ENCODE assay signal across 8 mouse cellular contexts in the genomic region with DNA sequence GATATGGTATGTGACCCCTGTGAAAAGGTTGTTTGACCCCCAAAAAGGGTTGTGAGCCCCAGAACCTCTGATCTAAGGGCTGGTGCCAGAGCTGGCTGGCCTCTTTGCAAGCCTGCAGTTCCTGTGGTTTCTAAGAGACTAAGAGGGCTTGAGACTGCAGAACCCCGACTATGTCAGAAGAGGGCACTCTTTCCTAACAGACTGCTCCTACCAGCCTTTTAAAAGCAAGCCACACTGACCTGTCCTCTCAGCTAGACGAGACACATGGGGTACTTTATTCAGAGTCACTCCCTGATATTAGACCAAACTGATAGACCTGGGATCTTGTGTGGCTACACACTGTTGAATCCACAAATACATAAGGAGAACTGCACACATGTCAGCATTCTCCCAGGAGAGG. TPM values are rescaled to one million over a fixed set of nuclear protein-coding genes. Genes with fewer than 3 reads are reported as not detected.
DNase-seq lines count a peak whose midpoint lies in the region; ATAC-seq and TF ChIP-seq lines count a peak whose summit lies in the region.
"Had no signal": no experiment of that assay in that cellular context is flagged by ENCODE, and none has a peak within 500 bp of the region (broad histone marks: within the 10 kb centered on the region; RNA-seq: fewer than 3 reads in every experiment).

No protein-coding gene starts in this region.

- no peak overlapping the region for H3K4me3 ChIP-seq in midbrain, embryonic 10.5 days
- H3K4me3 ChIP-seq in midbrain, embryonic 13.5 days (replicated peaks) = no peak overlapping the region
- no peak overlapping the region for H3K4me3 ChIP-seq in hindbrain, postnatal 0 days (ENCODE audit: low read length)
- H3K4me3 ChIP-seq: heart, embryonic 13.5 days had no signal

- no peak overlapping the region for H3K9ac ChIP-seq in midbrain, embryonic 13.5 days (replicated peaks)
- H3K9ac ChIP-seq in hindbrain, postnatal 0 days (replicated peaks; ENCODE audit: low read length) = no peak overlapping the region
- H3K9ac ChIP-seq: heart, embryonic 13.5 days had no signal

- no peaks in the 10 kb centered on the region for H3K36me3 ChIP-seq in midbrain, embryonic 10.5 days
- no peaks in the 10 kb centered on the region for H3K36me3 ChIP-seq in midbrain, embryonic 13.5 days
- no peaks in the 10 kb centered on the region for H3K36me3 ChIP-seq in hindbrain, postnatal 0 days (ENCODE audit: insufficient read depth, low read length)
- H3K36me3 ChIP-seq: heart, embryonic 13.5 days had no signal

- peak; percentile 17 for DNase-seq in midbrain, embryonic 10.5 days (ENCODE audit: low spot score)
- DNase-seq in R1 (ENCODE audit: low read depth, low spot score) = peak; percentile 73
- peak; percentile 73 for DNase-seq in embryo, embryonic 10 days (ENCODE audit: low spot score)
- peak; percentile 79 for DNase-seq in hindbrain, postnatal 0 days (ENCODE audit: low spot score)
- DNase-seq in left cerebral cortex, postnatal 4 days = peak; percentile 16
- DNase-seq in right cerebral cortex, postnatal 10 days (ENCODE audit: low spot score in 2 of 2) = peak; percentile 64 to 69

- TF ChIP-seq CTCF in hindbrain, postnatal 0 days (IDR thresholded peaks at IDR 0.05; ENCODE audit: low read depth) = peak; percentile 85

- intact Hi-C loops in left cerebral cortex, postnatal 4 days (cut with DNase I) = loop anchor here (5.0 kb wide), 2 partner anchors 259 to 319 kb away; no protein-coding TSS in a partner anchor

- no peaks in the 10 kb centered on the region for H3K27me3 ChIP-seq in midbrain, embryonic 10.5 days (ENCODE audit: low read depth, poor library complexity, severe bottlenecking)
- no peaks in the 10 kb centered on the region for H3K27me3 ChIP-seq in midbrain, embryonic 13.5 days
- H3K27me3 ChIP-seq in hindbrain, postnatal 0 days (ENCODE audit: insufficient read depth, low read length) = no peaks in the 10 kb centered on the region
- H3K27me3 ChIP-seq: heart, embryonic 13.5 days had no signal

- H3K9me3 ChIP-seq in midbrain, embryonic 10.5 days (replicated peaks) = no peaks in the 10 kb centered on the region
- no peaks in the 10 kb centered on the region for H3K9me3 ChIP-seq in midbrain, embryonic 13.5 days
- H3K9me3 ChIP-seq in hindbrain, postnatal 0 days (ENCODE audit: low read length) = no peaks in the 10 kb centered on the region
- H3K9me3 ChIP-seq: heart, embryonic 13.5 days had no signal

- 3% methylated on average over 2 of the region's 2 CpGs for WGBS in midbrain, embryonic 10.5 days
- 1% methylated on average over 2 of the region's 2 CpGs for WGBS in midbrain, embryonic 13.5 days
- WGBS in hindbrain, postnatal 0 days = 3% methylated on average over 2 of the region's 2 CpGs

- no peak overlapping the region for H3K4me2 ChIP-seq in midbrain, embryonic 13.5 days (replicated peaks)
- no peak overlapping the region for H3K4me2 ChIP-seq in hindbrain, postnatal 0 days (ENCODE audit: low read depth, low read length)
- H3K4me2 ChIP-seq: heart, embryonic 13.5 days had no signal

- no peak overlapping the region for H3K27ac ChIP-seq in midbrain, embryonic 10.5 days (replicated peaks)
- H3K27ac ChIP-seq in midbrain, embryonic 13.5 days = no peak overlapping the region
- H3K27ac ChIP-seq in hindbrain, postnatal 0 days = no peak overlapping the region
- H3K27ac ChIP-seq: heart, embryonic 13.5 days had no signal

- no peak for ATAC-seq in midbrain, embryonic 13.5 days
- peak; percentile 66; the same call in 1 of the 2 replicates for ATAC-seq in hindbrain, postnatal 0 days

- H3K4me1 ChIP-seq in midbrain, embryonic 10.5 days = no peaks in the 10 kb centered on the region
- no peaks in the 10 kb centered on the region for H3K4me1 ChIP-seq in midbrain, embryonic 13.5 days (replicated peaks)
- no peaks in the 10 kb centered on the region for H3K4me1 ChIP-seq in hindbrain, postnatal 0 days (ENCODE audit: insufficient read depth, low read length)

RNA-seq across cellular contexts. Expression of gene Fcrls, which starts 19.9 kb away (rescaled TPM):
- 2.6 and 5.7 TPM in 2 replicates for polyA plus RNA-seq in midbrain, embryonic 10.5 days (2016; fragmentation: Nextera tagmentation; extraction: Ambion mirVana)
- polyA plus RNA-seq in midbrain, embryonic 13.5 days (2015; fragmentation: Nextera tagmentation; extraction: Ambion mirVana) = 7.2 and 8.1 TPM in 2 replicates
- total RNA-seq in hindbrain, postnatal 0 days (2014; rRNA removed) = 16.7 and 21.0 TPM in 2 replicates
- 16.7 and 16.9 TPM in 2 replicates for polyA plus RNA-seq in hindbrain, postnatal 0 days (2015; fragmentation: Nextera tagmentation; extraction: Ambion mirVana)
- total RNA-seq in left cerebral cortex, postnatal 4 days (2021) = 10 to 100 TPM; 13.7 to 14.4 TPM

Comparison
In these comparisons a context has a peak if more than half of its experiments do, and no peak if none do; other contexts are left out.
1. DNase-seq: peak in every context shown above with its lines; median percentile 79 in hindbrain, postnatal 0 days; 73 in R1; 73 in embryo, embryonic 10 days; 66 in right cerebral cortex, postnatal 10 days; 17 in midbrain, embryonic 10.5 days; 16 in left cerebral cortex, postnatal 4 days.